Mouse (Mus musculus): ENCODE measurements around the gene Coq8b.

Gene Coq8b

DNA sequence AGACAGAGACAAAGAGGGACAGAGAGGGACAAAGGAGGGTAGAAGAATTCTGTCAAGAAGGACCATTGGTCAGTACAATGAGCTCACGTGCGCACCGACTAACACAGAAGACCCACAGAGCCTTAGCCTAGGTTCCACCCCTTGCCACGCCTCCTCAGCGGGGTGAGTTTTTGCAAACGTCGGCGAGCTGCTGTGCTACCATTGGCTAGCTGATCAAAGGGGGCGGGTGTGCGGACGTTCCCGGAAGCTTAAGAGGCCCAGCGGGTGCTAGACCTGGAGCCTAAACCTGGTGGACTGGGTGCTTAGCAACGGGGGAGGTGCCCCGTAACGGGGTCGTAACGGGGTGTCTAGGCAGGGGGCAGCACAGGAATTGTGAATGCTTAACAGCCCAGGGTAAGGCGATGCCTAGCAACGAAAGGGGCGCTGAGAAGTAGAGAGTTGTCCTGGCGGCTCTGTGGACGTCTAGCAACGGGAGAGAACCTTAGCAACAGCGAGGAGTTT, at the start of gene Coq8b:
TSS of gene Coq8b (plus strand) at position 243 of the 501 bp plus-strand sequence.
- DNase-seq: peak; percentile 97

DNA sequence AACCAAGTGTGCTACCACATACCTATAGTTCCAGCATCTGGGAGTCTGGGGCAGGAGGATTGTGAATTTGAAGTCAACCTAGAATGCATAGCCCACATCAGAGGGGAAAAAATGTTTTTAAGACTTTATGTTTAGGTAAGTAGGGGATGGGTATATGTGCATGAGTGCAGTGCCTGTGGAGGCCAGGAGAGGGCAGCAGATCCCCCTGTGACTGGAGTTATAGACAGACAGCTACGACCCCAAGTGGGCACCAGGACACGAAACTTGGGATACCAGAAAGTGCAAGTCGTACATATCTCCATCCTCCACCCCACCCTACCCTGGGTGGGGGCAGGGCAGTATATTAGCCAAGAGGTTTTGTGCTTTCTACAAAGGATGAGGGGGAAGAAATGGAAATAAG, 47.9 kb upstream of the Coq8b start:
- DNase-seq: no peak

DNA sequence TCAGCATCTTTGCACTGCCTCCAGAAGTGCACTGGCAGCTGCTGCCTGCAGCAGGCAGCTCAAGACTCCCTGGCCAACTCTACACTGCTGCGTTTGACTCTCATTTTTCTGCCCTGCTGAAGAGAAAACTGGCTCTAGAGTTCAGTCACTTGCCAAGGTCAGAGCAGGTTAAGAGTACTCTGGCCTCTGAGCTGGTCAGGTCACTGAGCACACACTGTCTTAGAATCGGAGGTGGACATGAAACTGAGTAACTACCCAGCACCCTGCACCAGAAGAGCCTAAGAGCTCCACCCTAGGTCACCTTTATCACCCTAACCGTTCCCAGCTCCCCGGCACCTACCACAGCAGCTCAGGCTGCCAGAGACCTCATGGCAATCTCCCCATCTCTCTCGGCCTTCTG, 46.8 kb upstream of the Coq8b start:
- DNase-seq: peak; percentile 59

DNA sequence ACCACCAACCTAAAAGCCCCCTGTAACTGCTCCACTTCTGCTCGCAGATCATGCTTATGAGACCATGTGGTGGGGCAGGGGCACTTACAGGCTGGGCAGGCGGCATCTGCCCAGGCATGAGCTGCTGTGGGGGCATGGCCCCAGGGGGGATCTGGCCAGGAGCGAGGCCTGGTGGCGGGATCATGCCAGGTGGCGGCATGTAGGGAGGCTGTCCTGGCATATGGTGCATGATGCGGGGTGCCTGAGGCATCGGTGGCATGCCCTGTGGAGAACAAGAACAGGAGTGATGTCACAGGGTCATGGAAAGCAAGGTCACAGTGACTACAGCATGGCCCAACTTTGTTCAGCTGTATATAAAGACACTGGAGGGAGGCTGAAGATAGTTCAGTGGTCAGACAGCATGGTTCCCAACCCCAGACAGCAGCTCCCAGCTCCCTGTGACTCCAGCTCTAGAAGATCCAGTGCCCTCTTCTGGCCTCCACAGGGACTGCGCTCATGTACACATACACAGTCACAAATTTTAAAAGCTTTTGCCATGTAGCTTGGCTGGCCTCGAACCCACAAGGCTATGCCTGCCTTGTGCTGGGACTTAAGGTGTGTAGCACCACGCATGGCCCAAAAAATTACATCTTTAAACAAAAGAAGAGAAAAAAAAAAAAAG, 43.4 kb upstream of the Coq8b start:
- no peak for DNase-seq

DNA sequence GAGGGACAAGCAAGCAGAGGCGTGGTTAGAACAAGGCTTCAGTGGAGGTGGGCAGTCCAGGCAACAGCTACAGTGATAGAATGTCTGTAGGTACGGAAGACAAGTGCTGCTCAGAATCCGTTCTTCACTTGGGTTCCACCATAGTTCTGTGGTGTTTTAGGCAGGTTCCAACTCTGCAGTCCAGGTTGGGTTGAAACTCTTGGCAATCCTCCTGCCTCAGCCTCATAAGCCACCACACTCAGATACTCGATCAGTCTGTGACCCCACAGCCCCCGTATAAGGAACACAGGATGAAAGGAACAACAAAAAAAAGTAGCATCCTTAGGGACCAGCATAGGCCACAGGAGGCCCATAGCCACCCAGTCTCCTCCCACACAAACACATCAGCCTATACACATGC, 40.4 kb upstream of the Coq8b start:
- no peak for DNase-seq

DNA sequence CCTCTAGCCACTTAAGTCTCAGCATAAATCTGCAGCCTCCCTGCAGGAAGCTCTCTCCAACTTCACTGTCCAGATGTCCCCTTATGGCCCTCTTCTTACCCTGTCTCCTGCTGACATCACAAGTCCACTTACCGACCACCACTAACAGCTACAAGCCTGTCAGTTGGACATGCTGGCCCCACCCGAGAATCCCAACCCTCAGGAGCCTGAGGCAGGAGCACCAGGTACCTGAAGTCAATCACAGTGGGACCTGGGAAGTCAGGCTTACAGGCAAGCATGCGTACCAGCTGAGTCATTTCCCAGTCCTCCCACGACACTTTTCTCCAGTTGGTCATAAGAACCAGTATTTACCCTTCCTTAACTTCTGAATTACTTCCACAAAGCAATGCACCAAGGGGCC, 39.1 kb upstream of the Coq8b start:
- no peak for DNase-seq

DNA sequence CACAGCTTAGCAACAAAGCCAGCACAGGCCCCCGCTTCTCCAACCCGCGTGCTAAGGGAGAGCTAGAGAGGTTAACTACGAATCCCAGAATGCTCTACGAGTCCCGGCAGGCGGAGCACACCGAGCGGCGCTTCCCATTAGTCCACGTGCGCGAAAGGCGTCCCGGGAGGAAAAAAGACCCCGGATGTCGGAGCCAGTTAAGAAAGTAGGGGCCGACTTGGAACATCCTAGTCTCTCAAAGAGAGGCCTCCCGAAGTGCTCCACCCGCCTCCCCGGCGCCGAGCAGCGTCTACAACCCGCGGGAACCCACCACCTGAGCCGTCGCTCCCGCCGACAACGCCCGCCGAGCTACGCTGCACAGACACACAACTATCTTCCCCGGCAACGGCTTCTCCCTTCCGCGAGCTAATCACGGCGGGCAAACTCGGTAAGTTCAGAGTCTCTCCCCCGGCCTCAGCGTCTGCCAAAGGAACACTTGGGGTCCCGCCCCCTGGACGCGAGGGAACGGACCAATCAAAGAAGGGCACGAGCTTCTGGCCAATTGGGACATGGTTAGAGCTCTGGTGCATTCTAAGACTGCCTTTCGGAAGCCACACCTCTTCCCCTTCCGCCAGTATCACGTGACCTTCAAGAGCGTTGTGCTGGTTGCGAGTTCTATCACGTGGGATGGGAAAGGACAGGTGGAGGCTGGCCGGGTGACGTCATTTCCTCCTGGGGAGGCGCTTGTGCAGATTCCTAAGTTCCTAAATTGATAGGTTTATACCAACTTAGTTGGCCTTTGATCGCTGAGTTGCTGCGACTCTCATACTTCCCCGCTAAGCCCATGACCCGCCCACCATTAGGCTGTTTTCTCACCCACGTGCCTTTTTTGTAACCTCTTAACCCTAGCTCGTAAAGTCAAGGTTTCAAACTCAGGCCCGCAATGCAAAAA, 36.9 kb upstream of the Coq8b start, which contains the start of the genes BC024978 and Snrpa:
TSS of gene BC024978 (plus strand) at position 101 of the 931 bp plus-strand sequence.
TSS of gene Snrpa (minus strand) at position 591 of the 931 bp plus-strand sequence.
- DNase-seq: peak; percentile 100

- DNase-seq: no peak
Observed at GRCm38 (mm10) chr7:27197136-27197535, 35.7 kb upstream of the Coq8b start.

DNA sequence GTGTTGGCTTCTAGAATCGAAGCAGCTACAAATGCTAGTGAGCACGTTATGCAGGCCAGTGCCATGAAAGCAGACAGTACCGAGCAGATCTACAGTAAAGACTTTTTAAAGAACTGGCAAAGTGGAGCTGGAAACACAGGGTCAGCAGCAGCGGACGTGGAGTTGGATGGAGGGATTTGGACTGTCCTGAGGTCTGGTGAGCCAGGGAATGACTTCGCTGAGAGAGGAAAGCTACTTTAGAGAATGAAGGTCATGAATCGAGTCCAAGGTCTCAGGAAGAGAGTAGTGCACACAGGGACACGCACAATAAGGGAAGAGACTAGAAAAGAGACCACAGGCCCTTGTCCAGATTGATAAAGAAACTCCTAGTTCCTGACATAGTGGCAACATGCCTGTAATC, 35.2 kb upstream of the Coq8b start:
- DNase-seq: no peak

- no peak for DNase-seq
Observed at GRCm38 (mm10) chr7:27198355-27198754, 34.5 kb upstream of the Coq8b start.

GRCm38 (mm10) chr7:27198779-27199178, 34.0 kb upstream of the Coq8b start:
- DNase-seq: no peak

DNA sequence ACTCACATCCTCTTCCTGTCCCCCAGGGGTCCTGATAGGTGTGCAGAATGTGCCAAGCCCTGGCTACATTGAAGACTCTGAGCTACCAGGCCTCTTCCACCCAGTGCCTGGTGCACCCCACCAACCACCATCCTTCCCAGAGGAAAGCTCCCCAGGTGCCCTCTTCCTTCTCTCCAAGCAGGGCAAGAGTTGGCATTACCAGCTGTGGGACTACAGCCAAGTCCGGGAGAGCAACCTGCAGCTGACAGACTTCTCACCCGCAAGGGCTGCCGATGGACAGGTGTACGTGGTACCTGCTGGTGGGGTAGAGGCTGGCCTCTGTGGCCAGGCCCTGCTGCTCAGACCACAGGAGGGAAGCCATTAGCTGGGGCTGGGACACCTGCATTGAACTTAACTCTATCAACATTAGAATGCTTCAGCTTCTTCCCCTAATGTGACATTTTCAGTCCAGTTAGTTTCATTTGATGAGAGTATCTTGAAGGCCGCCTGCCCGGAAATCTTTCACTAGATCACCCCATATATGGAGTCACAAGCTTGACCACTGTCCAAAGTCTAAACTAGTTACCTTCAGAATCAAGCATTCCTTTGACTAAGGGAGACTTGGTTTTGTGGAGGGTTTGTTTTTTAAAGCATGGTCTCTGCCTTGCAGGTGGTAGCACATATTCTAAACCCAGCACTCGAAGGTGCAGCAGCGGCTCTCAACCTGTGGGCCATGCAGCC, 28.9 kb upstream of the Coq8b start:
- peak; percentile 65 for DNase-seq

DNA sequence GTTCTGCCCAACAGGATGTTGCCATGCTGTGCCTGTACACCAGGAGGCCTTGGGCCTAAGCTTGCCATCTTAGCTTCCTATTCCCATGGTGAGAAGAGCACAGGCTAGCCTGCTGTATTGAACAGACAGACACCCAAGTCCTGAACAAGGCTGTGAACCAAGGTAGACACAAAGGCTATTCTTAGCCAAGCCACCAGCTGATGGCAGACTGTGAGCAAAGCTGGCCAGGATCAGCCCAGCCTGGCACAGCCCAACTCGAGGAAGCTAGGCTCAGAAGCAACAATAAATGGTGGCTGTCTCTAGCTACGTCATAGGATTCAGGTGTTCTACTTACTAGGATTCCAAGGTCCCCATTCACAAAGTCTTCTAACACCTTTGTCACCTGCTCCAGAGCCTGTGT, 20.2 kb upstream of the Coq8b start:
- no peak for DNase-seq

- no peak for DNase-seq
Observed at GRCm38 (mm10) chr7:27218586-27218985, 14.2 kb upstream of the Coq8b start.

- DNase-seq: no peak
Observed at GRCm38 (mm10) chr7:27219937-27220336, 12.9 kb upstream of the Coq8b start.

- no peak for DNase-seq
Observed at GRCm38 (mm10) chr7:27221939-27222338, 10.9 kb upstream of the Coq8b start.

- DNase-seq: no peak
Observed at GRCm38 (mm10) chr7:27222538-27222937, 10.3 kb upstream of the Coq8b start.

- no peak for DNase-seq
Observed at GRCm38 (mm10) chr7:27224877-27225575, 7.8 kb upstream of the Coq8b start.

DNA sequence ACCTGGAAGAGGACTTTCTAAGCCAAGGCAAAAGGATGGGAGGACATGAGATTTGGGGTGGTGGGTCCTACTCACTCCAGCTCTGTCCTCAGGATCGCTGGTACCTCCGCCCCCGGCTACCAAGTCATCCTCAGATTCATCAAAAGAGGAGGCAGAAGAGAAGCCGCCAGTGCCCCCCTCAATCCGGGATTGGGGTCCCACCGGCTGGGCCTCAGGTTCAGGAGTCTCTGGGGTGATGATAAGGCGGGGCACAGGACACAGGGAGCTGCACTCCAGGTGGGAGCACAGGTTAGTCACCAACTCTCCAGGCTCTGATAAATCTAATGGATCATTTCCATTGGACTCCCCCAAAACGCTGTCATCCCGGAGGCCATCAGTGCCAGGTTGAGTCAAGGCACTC, 5.5 kb upstream of the Coq8b start:
- DNase-seq: no peak

- DNase-seq: no peak
Observed at GRCm38 (mm10) chr7:27227676-27228075, 5.1 kb upstream of the Coq8b start.

GRCm38 (mm10) chr7:27228281-27228821, 4.5 kb upstream of the Coq8b start, which contains the start of gene Itpkc:
Gene Itpkc, minus strand, starts transcription at chr7:27228661.
- peak; percentile 93 for DNase-seq

DNA sequence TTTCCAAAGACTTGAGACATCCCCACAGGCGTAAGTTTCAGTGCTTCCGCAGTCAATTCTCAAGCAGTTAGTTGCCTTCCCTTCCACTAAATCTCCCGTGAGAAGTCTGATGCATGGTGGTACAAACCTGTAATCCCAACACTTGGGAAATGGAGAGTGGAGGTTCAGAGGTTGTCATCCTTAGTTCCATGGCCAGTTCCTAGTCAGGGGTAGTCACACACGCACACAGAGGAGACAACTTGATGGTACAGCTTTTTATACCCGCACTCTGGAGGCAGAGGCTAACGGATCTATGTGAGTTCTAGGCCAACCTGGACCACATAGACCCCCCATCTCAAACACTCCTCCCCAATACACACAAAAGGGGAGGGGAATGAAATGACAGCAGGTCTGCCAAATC, 4.0 kb upstream of the Coq8b start:
- no peak for DNase-seq

All from kidney, adult 9 months (tissue).